Mouse (Mus musculus): ENCODE results near the gene Mmadhc. TPM values are rescaled to one million over a fixed set of nuclear protein-coding genes. Genes with fewer than 3 reads are reported as not detected.

Gene Mmadhc
- total RNA-seq, 2 experiments from 2014 or later: 45.9 to 76.9 TPM

GRCm38 (mm10) chr2:50267046-50267445 is 29.6 kb downstream of the Mmadhc start:
- no peak for ATAC-seq (ENCODE audit: poor library complexity, severe bottlenecking)

GRCm38 (mm10) chr2:50265215-50265785 is 31.3 kb downstream of the Mmadhc start:
- ATAC-seq (ENCODE audit: poor library complexity, severe bottlenecking): no peak

GRCm38 (mm10) chr2:50264059-50264458 is 32.5 kb downstream of the Mmadhc start:
- ATAC-seq (ENCODE audit: poor library complexity, severe bottlenecking): no peak

GRCm38 (mm10) chr2:50254955-50255354 is 41.6 kb downstream of the Mmadhc start:
- ATAC-seq (ENCODE audit: poor library complexity, severe bottlenecking): no peak

- no peak for ATAC-seq (ENCODE audit: poor library complexity, severe bottlenecking)
Observed at GRCm38 (mm10) chr2:50248551-50248950, 48.0 kb downstream of the Mmadhc start.

GRCm38 (mm10) chr2:50233491-50233890 is 63.1 kb downstream of the Mmadhc start:
- ATAC-seq (ENCODE audit: poor library complexity, severe bottlenecking): no peak

Other genes starting within 250 kb of the Mmadhc start
- gene Lypd6, start 230.4 kb downstream of the Mmadhc start, total RNA-seq (2015): 0.05 TPM in 1 of 2 replicates, not detected in the other
- gene Lypd6, start 230.4 kb downstream of the Mmadhc start, total RNA-seq (2017): not detected in 2 replicates